Mouse (Mus musculus) adrenal gland, postnatal 14 days (tissue): ENCODE results near the gene Gm42906. TPM values are rescaled to one million over a fixed set of nuclear protein-coding genes. Genes with fewer than 3 reads are reported as not detected.

ENCODE experiments used
- DNase-seq: peaks from one replicate; pipeline ENCODE4 v3.0.0; 2021; ENCODE audit warnings: mixed read lengths
- total RNA-seq: library from RNA; stranded (reverse); gene quantifications from 2 replicates; pipeline ENCODE4 v1.2.3, GENCODE M21; 2021

Gene Gm42906
- total RNA-seq, 1 experiment from 2014 or later = not detected

- no peak for DNase-seq
These were observed 129.6 kb downstream of the Gm42906 start for GRCm38 (mm10) chr5:151298371-151298770.

GRCm38 (mm10) chr5:151296244-151296643 is 131.7 kb downstream of the Gm42906 start:
- no peak for DNase-seq

- no peak for DNase-seq
These were observed 134.4 kb downstream of the Gm42906 start for GRCm38 (mm10) chr5:151293591-151293990.

GRCm38 (mm10) chr5:151292310-151292709 is 135.7 kb downstream of the Gm42906 start:
- peak; percentile 53 for DNase-seq

- DNase-seq = no peak
These were observed 141.6 kb downstream of the Gm42906 start for GRCm38 (mm10) chr5:151286331-151286730.

- DNase-seq = no peak
These were observed 148.4 kb downstream of the Gm42906 start for GRCm38 (mm10) chr5:151279531-151279930.

GRCm38 (mm10) chr5:151277927-151278326 is 150.0 kb downstream of the Gm42906 start:
- DNase-seq = no peak

GRCm38 (mm10) chr5:151275986-151276385 is 152.0 kb downstream of the Gm42906 start:
- no peak for DNase-seq

- DNase-seq = no peak
These were observed 153.7 kb downstream of the Gm42906 start for GRCm38 (mm10) chr5:151274265-151274664.

GRCm38 (mm10) chr5:151270815-151271214 is 157.1 kb downstream of the Gm42906 start:
- DNase-seq = no peak

GRCm38 (mm10) chr5:151266896-151267634 is 160.9 kb downstream of the Gm42906 start:
- no peak for DNase-seq

- no peak for DNase-seq
These were observed 166.4 kb downstream of the Gm42906 start for GRCm38 (mm10) chr5:151261558-151261957.

- DNase-seq = no peak
These were observed 175.8 kb downstream of the Gm42906 start for GRCm38 (mm10) chr5:151252213-151252612.

GRCm38 (mm10) chr5:151251656-151252055 is 176.3 kb downstream of the Gm42906 start:
- DNase-seq = no peak

GRCm38 (mm10) chr5:151248671-151249620 is 179.0 kb downstream of the Gm42906 start:
- no peak for DNase-seq

GRCm38 (mm10) chr5:151248084-151248483 is 179.9 kb downstream of the Gm42906 start:
- no peak for DNase-seq

GRCm38 (mm10) chr5:151247115-151247875 is 180.7 kb downstream of the Gm42906 start:
- peak; percentile 18 for DNase-seq

- no peak for DNase-seq
These were observed 181.7 kb downstream of the Gm42906 start for GRCm38 (mm10) chr5:151246287-151246686.

GRCm38 (mm10) chr5:151245571-151245970 is 182.4 kb downstream of the Gm42906 start:
- DNase-seq = no peak

GRCm38 (mm10) chr5:151238730-151239129 is 189.2 kb downstream of the Gm42906 start:
- no peak for DNase-seq

- no peak for DNase-seq
These were observed 191.6 kb downstream of the Gm42906 start for GRCm38 (mm10) chr5:151236411-151236810.

- DNase-seq = peak; percentile 73
These were observed 194.4 kb downstream of the Gm42906 start, which contains the start of gene Stard13 for GRCm38 (mm10) chr5:151233400-151234031. Gene Stard13 (minus strand): TSS chr5:151233836.
